Mouse (Mus musculus): ENCODE measurements at regions not wholly inside any gene's neighbourhood (a gene's known extent, or its start where the extent isn't known, plus 50 kb on each side); places are given as distances from the start of the nearest gene placed in this dataset.
"Not testable (repeated sequence)": the region's sequence is repeated elsewhere in the genome, so short reads cannot be mapped to it uniquely, and the experiment has no call there.

- DNase-seq (ENCODE audit: low spot score), result no peak
These were observed 196.3 kb upstream of the Tas2r119 start for GRCm38 (mm10) chr15:31980791-31981190.

GRCm38 (mm10) chr15:31987291-31987690 lies 189.8 kb upstream of the Tas2r119 start:
- DNase-seq (ENCODE audit: low spot score), result no peak

- DNase-seq (ENCODE audit: low spot score), result no peak
These were observed 188.0 kb upstream of the Tas2r119 start for GRCm38 (mm10) chr15:31989093-31989492.

- DNase-seq (ENCODE audit: low spot score), result no peak
These were observed 187.3 kb upstream of the Tas2r119 start for GRCm38 (mm10) chr15:31989593-31990290.

- DNase-seq (ENCODE audit: low spot score), result no peak
These were observed 179.1 kb upstream of the Tas2r119 start for GRCm38 (mm10) chr15:31997996-31998395.

- DNase-seq (ENCODE audit: low spot score), result no peak
These were observed 177.5 kb upstream of the Tas2r119 start for GRCm38 (mm10) chr15:31999553-31999952.

GRCm38 (mm10) chr15:32002950-32003422 lies 174.1 kb upstream of the Tas2r119 start:
- peak; percentile 28 for DNase-seq (ENCODE audit: low spot score)

- no peak for DNase-seq (ENCODE audit: low spot score)
These were observed 173.6 kb upstream of the Tas2r119 start for GRCm38 (mm10) chr15:32003489-32003888.

GRCm38 (mm10) chr15:32005986-32006385 lies 171.1 kb upstream of the Tas2r119 start:
- no peak for DNase-seq (ENCODE audit: low spot score)

- DNase-seq (ENCODE audit: low spot score), result no peak
These were observed 167.3 kb upstream of the Tas2r119 start for GRCm38 (mm10) chr15:32009818-32010217.

GRCm38 (mm10) chr15:32012044-32012443 lies 165.0 kb upstream of the Tas2r119 start:
- DNase-seq (ENCODE audit: low spot score), result peak; percentile 44

- DNase-seq (ENCODE audit: low spot score), result no peak
These were observed 164.3 kb upstream of the Tas2r119 start for GRCm38 (mm10) chr15:32012838-32013237.

GRCm38 (mm10) chr15:32015169-32015568 lies 161.9 kb upstream of the Tas2r119 start:
- DNase-seq (ENCODE audit: low spot score), result no peak

GRCm38 (mm10) chr15:32020323-32021008 lies 156.6 kb upstream of the Tas2r119 start:
- DNase-seq (ENCODE audit: low spot score), result no peak

GRCm38 (mm10) chr15:32021009-32021602 lies 156.0 kb upstream of the Tas2r119 start:
- no peak for DNase-seq (ENCODE audit: low spot score)

- DNase-seq (ENCODE audit: low spot score), result no peak
These were observed 143.0 kb upstream of the Tas2r119 start for GRCm38 (mm10) chr15:32034091-32034490.

- no peak for DNase-seq (ENCODE audit: low spot score)
These were observed 142.3 kb upstream of the Tas2r119 start for GRCm38 (mm10) chr15:32034790-32035189.

GRCm38 (mm10) chr15:32041764-32042163 lies 135.3 kb upstream of the Tas2r119 start:
- no peak for DNase-seq (ENCODE audit: low spot score)

GRCm38 (mm10) chr15:32042173-32042572 lies 134.9 kb upstream of the Tas2r119 start:
- peak; percentile 67 for DNase-seq (ENCODE audit: low spot score)

- peak; percentile 47 for DNase-seq (ENCODE audit: low spot score)
These were observed 134.5 kb upstream of the Tas2r119 start for GRCm38 (mm10) chr15:32042589-32042988.

- DNase-seq (ENCODE audit: low spot score), result no peak
These were observed 133.9 kb upstream of the Tas2r119 start for GRCm38 (mm10) chr15:32043207-32043606.

GRCm38 (mm10) chr15:32043670-32044069 lies 133.4 kb upstream of the Tas2r119 start:
- not testable (repeated sequence) for DNase-seq (ENCODE audit: low spot score)

GRCm38 (mm10) chr15:32048836-32049235 lies 128.3 kb upstream of the Tas2r119 start:
- no peak for DNase-seq (ENCODE audit: low spot score)
